Mouse (Mus musculus): ENCODE measurements around the gene Pgam5. TPM values are rescaled to one million over a fixed set of nuclear protein-coding genes. Genes with fewer than 3 reads are reported as not detected.
A peak's percentile ranks its signal among the peaks of the same experiment; 100 is the strongest.

Gene Pgam5
- 7.3 and 8.6 TPM in 2 replicates for polyA plus RNA-seq (2012; rRNA removed)

- TF ChIP-seq POLR2A (IDR thresholded peaks at IDR 0.05; ENCODE audit: low read depth, low read length): 0 out of 2 replicates have a peak, but pooled peaks have one; percentile 28
- peak; percentile 75 for TF ChIP-seq CTCF (IDR thresholded peaks at IDR 0.05; ENCODE audit: extremely low read depth, insufficient read length, insufficient replicate concordance, low read depth, low read length)
- peaks cover 4% of the 10 kb centered on the region; the same call in 1 of the 2 replicates for H3K4me1 ChIP-seq (ENCODE audit: control insufficient read depth, insufficient read depth, insufficient read length, low read length)
- H3K27ac ChIP-seq (ENCODE audit: insufficient read depth, low read depth, low read length): no peak within 1 kb of the TSS
- peaks cover 16% of the 10 kb centered on the region for H3K36me3 ChIP-seq (ENCODE audit: control insufficient read depth, insufficient read depth, low read length)
- under 1% methylated on average over 65 of the region's 66 CpGs for WGBS
- H3K27me3 ChIP-seq (ENCODE audit: control insufficient read depth, insufficient read depth, low read length): no peaks in the 10 kb centered on the region
- peak within 1 kb of the TSS; percentile 97 for H3K4me3 ChIP-seq (ENCODE audit: low read depth, low read length)
These were observed at the start of gene Pgam5 for GRCm38 (mm10) chr5:110269141-110270101. Gene Pgam5 (minus strand): TSS chr5:110269913.

- Histone ChIP-seq H3K27me3 (ENCODE audit: control insufficient read depth, insufficient read depth, low read length) (no peaks in the 10 kb centered on the region), H3K4me3 (ENCODE audit: low read depth, low read length) (no peak overlapping the region), H3K36me3 (ENCODE audit: control insufficient read depth, insufficient read depth, low read length) (peaks cover 2% of the 10 kb centered on the region), H3K27ac (ENCODE audit: insufficient read depth, low read depth, low read length) (no peak overlapping the region), H3K4me1 (ENCODE audit: control insufficient read depth, insufficient read depth, insufficient read length, low read length) (no peaks in the 10 kb centered on the region)
- TF ChIP-seq POLR2A (IDR thresholded peaks at IDR 0.05; ENCODE audit: low read depth, low read length) (no peak), CTCF (IDR thresholded peaks at IDR 0.05; ENCODE audit: extremely low read depth, insufficient read length, insufficient replicate concordance, low read depth, low read length) (no peak)
- 95% methylated on average over 3 of the region's 3 CpGs for WGBS
These were observed 43.4 kb upstream of the Pgam5 start for GRCm38 (mm10) chr5:110313127-110313526.

GRCm38 (mm10) chr5:110308861-110309260 lies 39.1 kb upstream of the Pgam5 start:
- Histone ChIP-seq H3K4me3 (ENCODE audit: low read depth, low read length) (no peak overlapping the region), H3K27me3 (ENCODE audit: control insufficient read depth, insufficient read depth, low read length) (no peaks in the 10 kb centered on the region), H3K4me1 (ENCODE audit: control insufficient read depth, insufficient read depth, insufficient read length, low read length) (no peaks in the 10 kb centered on the region), H3K27ac (ENCODE audit: insufficient read depth, low read depth, low read length) (no peak overlapping the region), H3K36me3 (ENCODE audit: control insufficient read depth, insufficient read depth, low read length) (peaks cover 10% of the 10 kb centered on the region; the same call in 1 of the 2 replicates)
- 90% methylated on average over 7 of the region's 7 CpGs for WGBS
- TF ChIP-seq CTCF (IDR thresholded peaks at IDR 0.05; ENCODE audit: extremely low read depth, insufficient read length, insufficient replicate concordance, low read depth, low read length) (no peak), POLR2A (IDR thresholded peaks at IDR 0.05; ENCODE audit: low read depth, low read length) (no peak)

- Histone ChIP-seq H3K27me3 (ENCODE audit: control insufficient read depth, insufficient read depth, low read length) (no peaks in the 10 kb centered on the region), H3K4me1 (ENCODE audit: control insufficient read depth, insufficient read depth, insufficient read length, low read length) (no peaks in the 10 kb centered on the region), H3K27ac (ENCODE audit: insufficient read depth, low read depth, low read length) (no peak overlapping the region), H3K4me3 (ENCODE audit: low read depth, low read length) (no peak overlapping the region), H3K36me3 (ENCODE audit: control insufficient read depth, insufficient read depth, low read length) (peaks cover 6% of the 10 kb centered on the region)
- TF ChIP-seq POLR2A (IDR thresholded peaks at IDR 0.05; ENCODE audit: low read depth, low read length): no peak
- TF ChIP-seq CTCF (IDR thresholded peaks at IDR 0.05; ENCODE audit: extremely low read depth, insufficient read length, insufficient replicate concordance, low read depth, low read length): no peak
- 86% methylated on average over 2 of the region's 2 CpGs for WGBS
These were observed 30.9 kb upstream of the Pgam5 start for GRCm38 (mm10) chr5:110300591-110300990.

GRCm38 (mm10) chr5:110296637-110297036 lies 26.9 kb upstream of the Pgam5 start:
- Histone ChIP-seq H3K27me3 (ENCODE audit: control insufficient read depth, insufficient read depth, low read length) (no peaks in the 10 kb centered on the region), H3K4me3 (ENCODE audit: low read depth, low read length) (no peak overlapping the region), H3K27ac (ENCODE audit: insufficient read depth, low read depth, low read length) (no peak overlapping the region), H3K36me3 (ENCODE audit: control insufficient read depth, insufficient read depth, low read length) (peaks cover 2% of the 10 kb centered on the region; the same call in 1 of the 2 replicates), H3K4me1 (ENCODE audit: control insufficient read depth, insufficient read depth, insufficient read length, low read length) (no peaks in the 10 kb centered on the region)
- WGBS: 91% methylated on average over 1 of the region's 1 CpGs
- no peak for TF ChIP-seq CTCF (IDR thresholded peaks at IDR 0.05; ENCODE audit: extremely low read depth, insufficient read length, insufficient replicate concordance, low read depth, low read length)
- no peak for TF ChIP-seq POLR2A (IDR thresholded peaks at IDR 0.05; ENCODE audit: low read depth, low read length)

GRCm38 (mm10) chr5:110291649-110292048 lies 21.9 kb upstream of the Pgam5 start:
- no peak overlapping the region for H3K4me3 ChIP-seq (ENCODE audit: low read depth, low read length)
- WGBS: 100% methylated on average over 1 of the region's 1 CpGs
- no peak for TF ChIP-seq POLR2A (IDR thresholded peaks at IDR 0.05; ENCODE audit: low read depth, low read length)
- TF ChIP-seq CTCF (IDR thresholded peaks at IDR 0.05; ENCODE audit: extremely low read depth, insufficient read length, insufficient replicate concordance, low read depth, low read length): no peak
- H3K4me1 ChIP-seq (ENCODE audit: control insufficient read depth, insufficient read depth, insufficient read length, low read length): no peaks in the 10 kb centered on the region
- no peaks in the 10 kb centered on the region for H3K27me3 ChIP-seq (ENCODE audit: control insufficient read depth, insufficient read depth, low read length)
- peaks cover 2% of the 10 kb centered on the region; the same call in 1 of the 2 replicates for H3K36me3 ChIP-seq (ENCODE audit: control insufficient read depth, insufficient read depth, low read length)
- no peak overlapping the region for H3K27ac ChIP-seq (ENCODE audit: insufficient read depth, low read depth, low read length)

GRCm38 (mm10) chr5:110287084-110287475 lies 17.4 kb upstream of the Pgam5 start:
- TF ChIP-seq CTCF (IDR thresholded peaks at IDR 0.05; ENCODE audit: extremely low read depth, insufficient read length, insufficient replicate concordance, low read depth, low read length) (no peak), POLR2A (IDR thresholded peaks at IDR 0.05; ENCODE audit: low read depth, low read length) (no peak)
- no peaks in the 10 kb centered on the region; the same call in 1 of the 2 replicates for H3K4me1 ChIP-seq (ENCODE audit: control insufficient read depth, insufficient read depth, insufficient read length, low read length)
- H3K36me3 ChIP-seq (ENCODE audit: control insufficient read depth, insufficient read depth, low read length): no peaks in the 10 kb centered on the region; the same call in 1 of the 2 replicates
- 32% methylated on average over 2 of the region's 2 CpGs for WGBS
- H3K27me3 ChIP-seq (ENCODE audit: control insufficient read depth, insufficient read depth, low read length): no peaks in the 10 kb centered on the region
- H3K27ac ChIP-seq (ENCODE audit: insufficient read depth, low read depth, low read length): no peak overlapping the region
- H3K4me3 ChIP-seq (ENCODE audit: low read depth, low read length): no peak overlapping the region

All from small intestine, adult 2 months (tissue).